Mouse (Mus musculus) liver, adult 2 months (tissue): ENCODE results near the gene Ift57. TPM values are rescaled to one million over a fixed set of nuclear protein-coding genes. Genes with fewer than 3 reads are reported as not detected.
A peak's percentile ranks its signal among the peaks of the same experiment; 100 is the strongest.

Source experiments
- DNase-seq: peaks from one replicate; pipeline ENCODE4 v3.0.0-alpha.2; 2011; ENCODE audit warnings: low read depth, low spot score; ENCODE audit errors: extremely low read depth
- H3K27ac ChIP-seq: fragments of 200-500 bp; replicated peaks from 2 replicates; pipeline ENCODE4 v1.5.1; 2012; ENCODE audit warnings: low read depth, mild to moderate bottlenecking, control low read depth, inconsistent platforms, low read length; ENCODE audit not compliant: insufficient read depth
- H3K27me3 ChIP-seq: fragments of 200-500 bp; 2 replicates; pipeline ENCODE4 v1.6.1; 2012; ENCODE audit warnings: mild to moderate bottlenecking, moderate library complexity, low read length, inconsistent platforms; ENCODE audit not compliant: control insufficient read depth, insufficient read depth
- H3K36me3 ChIP-seq: fragments of 200-500 bp; 2 replicates; pipeline ENCODE4 v1.6.1; 2012; ENCODE audit warnings: low read length, inconsistent platforms; ENCODE audit not compliant: control insufficient read depth, insufficient read depth
- H3K4me1 ChIP-seq: fragments of 200-500 bp; 2 replicates; pipeline ENCODE4 v1.6.1; 2011; ENCODE audit warnings: low read length; ENCODE audit not compliant: control insufficient read depth, insufficient read depth
- H3K4me3 ChIP-seq: fragments of 200-500 bp; 2 replicates; pipeline ENCODE4 v1.5.1; 2011; ENCODE audit warnings: low read depth, mild to moderate bottlenecking, control low read depth, low read length, moderate library complexity; ENCODE audit not compliant: insufficient read depth
- H3K79me2 ChIP-seq: fragments of 200-500 bp; 2 replicates; pipeline ENCODE4 v1.6.1; 2012; ENCODE audit warnings: inconsistent platforms, mild to moderate bottlenecking, low read length, moderate library complexity; ENCODE audit not compliant: control insufficient read depth, insufficient read depth
- H3K9ac ChIP-seq: fragments of 200-500 bp; 2 replicates; pipeline ENCODE4 v1.6.1; 2012; ENCODE audit warnings: low read depth, mild to moderate bottlenecking, control low read depth, inconsistent platforms, low read length
- CTCF ChIP-seq: fragments of 200-500 bp; IDR thresholded peaks from 2 replicates; pipeline ENCODE4 v1.5.1; 2011; ENCODE audit warnings: low read depth, low read length, control low read depth
- POLR2A ChIP-seq: fragments of 200-500 bp; IDR thresholded peaks from 2 replicates; pipeline ENCODE4 v1.6.1; 2011; ENCODE audit warnings: low read length, control low read depth; ENCODE audit not compliant: insufficient read depth; ENCODE audit errors: extremely low read depth
- WGBS: fragments of 180-500 bp; shearing (Covaris S2); methylation state at CpG from one replicate; pipeline ENCODE4 v1.1.7; 2018; 5-methylcytosine and 5-hydroxymethylcytosine counted together
- polyA plus RNA-seq: library from polyadenylated mRNA; depleted of rRNA; stranded (reverse); fragments of >200 nt; gene quantifications from 2 replicates; pipeline ENCODE4 v1.2.3, GENCODE M21; 2012
- total RNA-seq: library from RNA; depleted of rRNA; stranded (reverse); fragments of >200 nt; gene quantifications from 2 replicates; pipeline ENCODE4 v1.2.3, GENCODE M21; 2014

Ift57 gene
- total and polyA plus RNA-seq, 2 experiments: 0.31 to 1.2 TPM

GRCm38 (mm10) chr16:49790575-49791465 is 91.8 kb downstream of the Ift57 start:
- no peak for DNase-seq
- Histone ChIP-seq H3K4me3 (no peak overlapping the region), H3K27ac (no peak overlapping the region), H3K36me3 (no peaks in the 10 kb centered on the region), H3K79me2 (no peaks in the 10 kb centered on the region), H3K4me1 (peaks cover 6% of the 10 kb centered on the region), H3K27me3 (no peaks in the 10 kb centered on the region), H3K9ac (no peak overlapping the region)
- 84% methylated on average over 9 of the region's 9 CpGs for WGBS
- TF ChIP-seq CTCF: no peak
- TF ChIP-seq POLR2A: no peak

DNA sequence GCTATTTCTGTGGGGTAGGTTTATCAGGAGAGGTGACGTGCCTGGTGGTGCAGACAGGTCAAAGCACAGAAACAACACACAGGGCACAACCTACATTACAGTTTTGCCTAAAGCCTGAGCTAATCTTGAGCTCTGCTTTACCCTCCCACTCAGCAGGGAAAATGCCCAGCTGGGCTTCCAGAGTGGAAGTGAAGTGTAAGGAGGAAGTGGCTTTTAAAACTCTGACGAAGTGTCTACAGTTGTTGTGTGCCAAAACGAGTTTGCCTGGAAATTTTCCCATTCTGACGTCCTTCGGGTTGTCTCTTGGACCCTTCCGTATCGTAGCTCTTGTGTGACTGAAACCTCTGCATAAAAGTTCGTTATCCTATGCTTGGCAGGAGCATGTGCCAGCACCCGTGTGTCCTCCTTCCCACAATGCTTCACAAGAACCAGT is 93.4 kb downstream of the Ift57 start:
- Histone ChIP-seq H3K9ac (no peak overlapping the region), H3K4me3 (no peak overlapping the region), H3K4me1 (no peaks in the 10 kb centered on the region), H3K79me2 (no peaks in the 10 kb centered on the region), H3K36me3 (no peaks in the 10 kb centered on the region), H3K27ac (no peak overlapping the region), H3K27me3 (no peaks in the 10 kb centered on the region)
- WGBS: 50% methylated on average over 9 of the region's 9 CpGs
- TF ChIP-seq POLR2A (no peak), CTCF (no peak)
- DNase-seq: peak; percentile 29

GRCm38 (mm10) chr16:49793596-49793995 is 94.6 kb downstream of the Ift57 start:
- 95% methylated on average over 9 of the region's 9 CpGs for WGBS
- no peak overlapping the region for H3K9ac ChIP-seq
- TF ChIP-seq CTCF: no peak
- TF ChIP-seq POLR2A: no peak
- H3K4me1 ChIP-seq: no peaks in the 10 kb centered on the region
- H3K27me3 ChIP-seq: no peaks in the 10 kb centered on the region
- H3K4me3 ChIP-seq: no peak overlapping the region
- H3K79me2 ChIP-seq: no peaks in the 10 kb centered on the region
- no peaks in the 10 kb centered on the region for H3K36me3 ChIP-seq
- DNase-seq: no peak
- H3K27ac ChIP-seq: no peak overlapping the region

DNA sequence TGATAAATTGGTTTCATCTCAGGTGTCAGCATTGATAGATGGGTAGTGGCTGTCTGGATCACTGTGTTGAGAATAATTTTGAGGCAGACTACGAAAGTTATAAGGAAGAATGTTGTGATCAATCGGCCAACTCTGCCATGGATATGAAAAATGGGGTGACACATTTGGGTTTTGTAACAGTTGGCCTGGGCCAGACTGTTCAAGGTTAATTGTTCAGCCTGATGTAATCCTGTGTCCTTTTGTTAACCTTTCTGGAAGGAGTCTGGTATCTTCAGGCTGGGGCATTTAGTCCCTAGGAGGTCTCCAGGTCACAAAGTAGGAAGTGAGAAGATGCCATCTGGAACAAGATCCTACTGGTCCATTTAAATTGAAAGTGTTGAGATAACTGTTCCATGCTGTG is 97.2 kb downstream of the Ift57 start:
- DNase-seq: peak; percentile 52

GRCm38 (mm10) chr16:49796954-49797353 is 97.9 kb downstream of the Ift57 start:
- no peak overlapping the region for H3K4me3 ChIP-seq
- H3K9ac ChIP-seq: no peak overlapping the region
- no peaks in the 10 kb centered on the region for H3K4me1 ChIP-seq
- H3K36me3 ChIP-seq: no peaks in the 10 kb centered on the region
- 83% methylated on average over 2 of the region's 2 CpGs for WGBS
- no peak overlapping the region for H3K27ac ChIP-seq
- H3K27me3 ChIP-seq: no peaks in the 10 kb centered on the region
- no peaks in the 10 kb centered on the region for H3K79me2 ChIP-seq
- no peak for TF ChIP-seq POLR2A
- no peak for TF ChIP-seq CTCF
- no peak for DNase-seq

More for the DNA sequence above, 97.2 kb downstream of the Ift57 start:
- Histone ChIP-seq H3K27ac (no peak overlapping the region), H3K36me3 (no peaks in the 10 kb centered on the region), H3K4me3 (no peak overlapping the region), H3K4me1 (no peaks in the 10 kb centered on the region), H3K27me3 (no peaks in the 10 kb centered on the region), H3K79me2 (no peaks in the 10 kb centered on the region), H3K9ac (no peak overlapping the region)
- 31% methylated on average over 2 of the region's 2 CpGs for WGBS
- TF ChIP-seq CTCF: no peak
- no peak for TF ChIP-seq POLR2A

GRCm38 (mm10) chr16:49798790-49799189 is 99.8 kb downstream of the Ift57 start:
- TF ChIP-seq POLR2A (no peak), CTCF (no peak)
- Histone ChIP-seq H3K9ac (no peak overlapping the region), H3K27ac (peak overlapping the region; percentile 59; the same call in 1 of the 2 replicates), H3K4me1 (no peaks in the 10 kb centered on the region), H3K27me3 (no peaks in the 10 kb centered on the region), H3K4me3 (no peak overlapping the region), H3K36me3 (no peaks in the 10 kb centered on the region), H3K79me2 (no peaks in the 10 kb centered on the region)
- no peak for DNase-seq
- 75% methylated on average over 6 of the region's 6 CpGs for WGBS
